Mouse (Mus musculus) kidney, embryonic 16.5 days (tissue): ENCODE results near the gene 5830411N06Rik. TPM values are rescaled to one million over a fixed set of nuclear protein-coding genes. Genes with fewer than 3 reads are reported as not detected.

Source experiments
- ATAC-seq: fragments of 200-750 bp; cut with Nextera tagmentation; 2 replicates; pipeline ENCODE4 v1.8.0; 2017; ENCODE audit warnings: moderate TSS enrichment; ENCODE audit not compliant: low FRiP score, low TSS enrichment
- H3K27ac ChIP-seq: fragments of 300-500 bp; sonication (generic); 2 replicates; pipeline ENCODE4 v1.5.1; 2014; ENCODE audit warnings: low read length
- H3K27me3 ChIP-seq: fragments of 300-500 bp; sonication (generic); 2 replicates; pipeline ENCODE4 v1.6.1; 2014; ENCODE audit warnings: low read length, control low read depth, mixed read lengths; ENCODE audit not compliant: insufficient read depth
- H3K36me3 ChIP-seq: fragments of 300-500 bp; sonication (generic); 2 replicates; pipeline ENCODE4 v1.6.1; 2014; ENCODE audit warnings: low read length, control low read depth, mixed read lengths; ENCODE audit not compliant: insufficient read depth
- H3K4me1 ChIP-seq: fragments of 300-500 bp; sonication (generic); 2 replicates; pipeline ENCODE4 v1.6.1; 2014; ENCODE audit warnings: low read length, control low read depth, mixed read lengths; ENCODE audit not compliant: insufficient read depth
- H3K4me2 ChIP-seq: fragments of 300-500 bp; sonication (generic); replicated peaks from 2 replicates; pipeline ENCODE4 v1.6.1; 2014; ENCODE audit warnings: low read depth, low read length
- H3K4me3 ChIP-seq: fragments of 300-500 bp; sonication (generic); 2 replicates; pipeline ENCODE4 v1.5.1; 2014; ENCODE audit warnings: mild to moderate bottlenecking, low read length
- H3K9ac ChIP-seq: fragments of 300-500 bp; sonication (generic); replicated peaks from 2 replicates; pipeline ENCODE4 v1.6.1; 2014; ENCODE audit warnings: low read length
- H3K9me3 ChIP-seq: fragments of 300-500 bp; sonication (generic); 2 replicates; pipeline ENCODE4 v1.6.1; 2016; ENCODE audit warnings: low read length, control low read depth
- WGBS: fragments of 180-500 bp; shearing (Covaris S2); extraction: QIAGEN DNeasy Blood & Tissue Kit; methylation state at CpG from one replicate; pipeline ENCODE4 v1.1.7; 2014; 5-methylcytosine and 5-hydroxymethylcytosine counted together
- polyA plus RNA-seq: library from polyadenylated mRNA; unstranded; fragments of >200 nt; fragmentation: Nextera tagmentation; extraction: Ambion mirVana; gene quantifications from 2 replicates; pipeline ENCODE4 v1.2.1, GENCODE M21; 2015

The 5830411N06Rik gene
- polyA plus RNA-seq, 1 experiment from 2014 or later = not detected

- no peaks in the 10 kb centered on the region for H3K36me3 ChIP-seq
- no peak overlapping the region for H3K4me2 ChIP-seq
- H3K27ac ChIP-seq = no peak overlapping the region
- no peaks in the 10 kb centered on the region for H3K9me3 ChIP-seq
- H3K9ac ChIP-seq = no peak overlapping the region
- no peak overlapping the region for H3K4me3 ChIP-seq
- no peak for ATAC-seq
- no peaks in the 10 kb centered on the region for H3K4me1 ChIP-seq
- no peaks in the 10 kb centered on the region for H3K27me3 ChIP-seq
Observed at GRCm38 (mm10) chr7:140321135-140321534, 74.1 kb downstream of the 5830411N06Rik start.

- WGBS = 40% methylated on average over 1 of the region's 1 CpGs
- H3K9me3 ChIP-seq = no peaks in the 10 kb centered on the region
- H3K4me1 ChIP-seq = no peaks in the 10 kb centered on the region
- no peaks in the 10 kb centered on the region for H3K27me3 ChIP-seq
- H3K4me3 ChIP-seq = no peak overlapping the region
- H3K4me2 ChIP-seq = no peak overlapping the region
- H3K36me3 ChIP-seq = no peaks in the 10 kb centered on the region
- no peak overlapping the region for H3K9ac ChIP-seq
- no peak for ATAC-seq
- H3K27ac ChIP-seq = no peak overlapping the region
Observed at GRCm38 (mm10) chr7:140329766-140330304, 82.8 kb downstream of the 5830411N06Rik start.

- no peak within 1 kb of the TSS for H3K4me3 ChIP-seq
- no peak within 1 kb of the TSS for H3K9ac ChIP-seq
- no peaks in the 10 kb centered on the region for H3K9me3 ChIP-seq
- no peak within 1 kb of the TSS for H3K4me2 ChIP-seq
- H3K27me3 ChIP-seq = no peaks in the 10 kb centered on the region
- H3K36me3 ChIP-seq = no peaks in the 10 kb centered on the region
- no peak for ATAC-seq
- H3K4me1 ChIP-seq = no peaks in the 10 kb centered on the region
- no peak within 1 kb of the TSS for H3K27ac ChIP-seq
- 55% methylated on average over 2 of the region's 2 CpGs for WGBS
Observed at GRCm38 (mm10) chr7:140333717-140334116, 86.6 kb downstream of the 5830411N06Rik start, which contains the start of gene Olfr527. Gene Olfr527, plus strand, starts transcription at chr7:140334017.

Other genes with a start within 250 kb of the 5830411N06Rik start
- gene Zfp511, start 210.9 kb upstream of the 5830411N06Rik start, polyA plus RNA-seq = 38.0 and 40.6 TPM in 2 replicates
- 57.7 and 58.8 TPM in 2 replicates for gene Tubgcp2, start 210.6 kb upstream of the 5830411N06Rik start, polyA plus RNA-seq
- gene Msx3, start 198.2 kb upstream of the 5830411N06Rik start, polyA plus RNA-seq = not detected in 2 replicates
- gene Caly, start 164.7 kb upstream of the 5830411N06Rik start, polyA plus RNA-seq = 0.99 and 1.9 TPM in 2 replicates
- gene Prap1, start 153.9 kb upstream of the 5830411N06Rik start, polyA plus RNA-seq = 0.27 and 0.62 TPM in 2 replicates
- 36.1 and 41.3 TPM in 2 replicates for gene Fuom, start 144.8 kb upstream of the 5830411N06Rik start, polyA plus RNA-seq
- 20.2 and 23.5 TPM in 2 replicates for gene Paox, start 131.5 kb upstream of the 5830411N06Rik start, polyA plus RNA-seq
- gene Echs1, start 130.8 kb upstream of the 5830411N06Rik start, polyA plus RNA-seq = 183 and 199 TPM in 2 replicates
- gene Mtg1, start 109.7 kb upstream of the 5830411N06Rik start, polyA plus RNA-seq = 30.5 and 33.8 TPM in 2 replicates
- gene Sprn, start 92.4 kb upstream of the 5830411N06Rik start, polyA plus RNA-seq = 0.41 and 0.51 TPM in 2 replicates
- not detected in 2 replicates for gene Olfr522, start 82.5 kb upstream of the 5830411N06Rik start, polyA plus RNA-seq
- not detected in 2 replicates for gene Olfr523, start 74.1 kb upstream of the 5830411N06Rik start, polyA plus RNA-seq
- not detected in 2 replicates for gene Olfr524, start 41.3 kb upstream of the 5830411N06Rik start, polyA plus RNA-seq
- 0.04 TPM in 1 of 2 replicates, not detected in the other for gene Cd163l1, start 29.0 kb upstream of the 5830411N06Rik start, polyA plus RNA-seq
- not detected in 2 replicates for gene Olfr525, start 73.6 kb downstream of the 5830411N06Rik start, polyA plus RNA-seq
- gene Olfr527, start 86.7 kb downstream of the 5830411N06Rik start, polyA plus RNA-seq = not detected in 2 replicates
- gene Olfr60, start 114.4 kb downstream of the 5830411N06Rik start, polyA plus RNA-seq = not detected in 2 replicates
- gene Olfr530, start 129.0 kb downstream of the 5830411N06Rik start, polyA plus RNA-seq = not detected in 2 replicates
- gene Olfr531, start 155.6 kb downstream of the 5830411N06Rik start, polyA plus RNA-seq = not detected in 2 replicates
- gene Olfr532, start 174.4 kb downstream of the 5830411N06Rik start, polyA plus RNA-seq = not detected in 2 replicates
- gene Olfr533, start 216.1 kb downstream of the 5830411N06Rik start, polyA plus RNA-seq = not detected in 2 replicates
- gene Olfr535, start 236.9 kb downstream of the 5830411N06Rik start, polyA plus RNA-seq = not detected in 2 replicates